Mouse (Mus musculus) G1E (cell line): Measurements from ENCODE around the gene Olfml1. TPM values are rescaled to one million over a fixed set of nuclear protein-coding genes. Genes with fewer than 3 reads are reported as not detected.

Experiments
- ATAC-seq: 2 replicates; pipeline ENCODE4 v1.8.0; 2016; ENCODE audit warnings: mild to moderate bottlenecking; ENCODE audit not compliant: insufficient number of reproducible peaks, poor library complexity, low FRiP score, severe bottlenecking; ENCODE audit errors: extremely low read depth
- DNase-seq: peaks from one replicate; pipeline ENCODE4 v3.0.0; 2012; ENCODE audit warnings: low spot score
- H3K27me3 ChIP-seq: 2 replicates; pipeline ENCODE4 v1.6.1; 2012; ENCODE audit warnings: mild to moderate bottlenecking, low read length, inconsistent platforms; ENCODE audit not compliant: insufficient read depth
- H3K36me3 ChIP-seq: replicated peaks from 2 replicates; pipeline ENCODE3; 2012; ENCODE audit warnings: mild to moderate bottlenecking, inconsistent platforms
- H3K4me1 ChIP-seq: 2 replicates; pipeline ENCODE4 v1.6.1; 2012; ENCODE audit warnings: low read depth, low read length, inconsistent platforms, mixed read lengths; ENCODE audit not compliant: insufficient read depth
- H3K4me3 ChIP-seq: 2 replicates; pipeline ENCODE4 v1.5.1; 2012; ENCODE audit warnings: low read depth, mild to moderate bottlenecking, inconsistent platforms, low read length, moderate library complexity, mixed read lengths
- H3K9me3 ChIP-seq: replicated peaks from 2 replicates; pipeline ENCODE4 v1.6.1; 2012; ENCODE audit warnings: inconsistent platforms
- CTCF ChIP-seq: IDR thresholded peaks from 2 replicates; pipeline ENCODE4 v1.5.1; 2012; ENCODE audit warnings: low read depth, low read length, inconsistent platforms, mixed read lengths
- GATA1 ChIP-seq: IDR thresholded peaks from 2 replicates; pipeline ENCODE4 v1.6.1; 2012; ENCODE audit warnings: borderline replicate concordance, low read length, inconsistent platforms, mixed read lengths
- GATA2 ChIP-seq: IDR thresholded peaks from 2 replicates; pipeline ENCODE4 v1.6.1; 2012; ENCODE audit warnings: low read depth, low read length, inconsistent platforms, borderline replicate concordance
- POLR2AphosphoS5 ChIP-seq: IDR thresholded peaks from 2 replicates; pipeline ENCODE4 v1.6.1; 2012; ENCODE audit warnings: low read depth, low read length, inconsistent platforms; ENCODE audit not compliant: insufficient replicate concordance
- TAL1 ChIP-seq: conservative IDR thresholded peaks from 2 replicates; pipeline ENCODE4 v1.6.1; 2012; ENCODE audit warnings: low read depth, low read length, inconsistent platforms, mixed read lengths
- polyA plus RNA-seq: library from polyadenylated mRNA; stranded (reverse); fragments of >175 nt; gene quantifications from 2 replicates; pipeline ENCODE4 v1.2.3, GENCODE M21; 2012
- total RNA-seq, 2 experiments: library from RNA; stranded (forward) in 1 of 2; stranded (reverse) in 1 of 2; fragments of 200-1000 nt in 1 of 2; fragments of >200 nt in 1 of 2; fragmentation: Nextera tagmentation in 1 of 2; gene quantifications; 2 replicates each; pipeline ENCODE4 v1.2.3; 2014 to 2017

Olfml1 gene
- total and polyA plus RNA-seq, 3 experiments = not detected

GRCm38 (mm10) chr7:107535311-107535710 lies 31.9 kb upstream of the Olfml1 start:
- DNase-seq = no peak
- Histone ChIP-seq H3K4me1 (no peaks in the 10 kb centered on the region), H3K36me3 (no peaks in the 10 kb centered on the region), H3K9me3 (peaks cover 34% of the 10 kb centered on the region), H3K27me3 (no peaks in the 10 kb centered on the region), H3K4me3 (no peak overlapping the region)
- no peak for ATAC-seq
- TF ChIP-seq CTCF (no peak), POLR2AphosphoS5 (no peak), GATA1 (no peak), TAL1 (no peak), GATA2 (no peak)

GRCm38 (mm10) chr7:107536516-107536915 lies 30.7 kb upstream of the Olfml1 start:
- Histone ChIP-seq H3K9me3 (peaks cover 34% of the 10 kb centered on the region), H3K27me3 (no peaks in the 10 kb centered on the region), H3K4me1 (no peaks in the 10 kb centered on the region), H3K36me3 (no peaks in the 10 kb centered on the region), H3K4me3 (no peak overlapping the region)
- TF ChIP-seq POLR2AphosphoS5 (no peak), TAL1 (no peak), CTCF (no peak), GATA1 (no peak), GATA2 (no peak)
- no peak for ATAC-seq
- DNase-seq = no peak

GRCm38 (mm10) chr7:107540034-107540433 lies 27.2 kb upstream of the Olfml1 start:
- H3K27me3 ChIP-seq = no peaks in the 10 kb centered on the region
- no peak for TF ChIP-seq POLR2AphosphoS5
- no peak for TF ChIP-seq CTCF
- TF ChIP-seq GATA1 = no peak
- TF ChIP-seq TAL1 = no peak
- no peak for TF ChIP-seq GATA2
- H3K36me3 ChIP-seq = no peaks in the 10 kb centered on the region
- ATAC-seq = no peak
- no peaks in the 10 kb centered on the region for H3K4me1 ChIP-seq
- peaks cover 26% of the 10 kb centered on the region for H3K9me3 ChIP-seq
- DNase-seq = no peak
- no peak overlapping the region for H3K4me3 ChIP-seq

DNA sequence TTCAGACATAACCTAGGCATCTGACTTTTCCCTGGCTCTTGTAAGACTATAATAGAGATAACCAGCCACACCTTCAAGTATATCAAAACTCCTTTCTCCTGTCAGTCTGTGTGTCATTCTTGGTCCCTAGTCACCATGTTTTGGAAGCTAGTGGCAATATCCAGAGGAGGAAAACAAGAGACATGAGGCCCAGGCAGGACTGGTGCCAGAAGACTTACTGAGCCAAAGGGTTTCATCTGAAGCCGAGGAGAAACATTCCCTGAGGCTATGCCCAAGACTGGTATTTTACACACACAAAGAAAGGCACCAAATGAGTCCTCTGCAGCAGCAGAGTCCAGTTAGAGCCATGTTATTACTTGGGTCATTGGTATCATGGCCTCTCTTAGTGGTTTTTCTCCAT lies 22.2 kb upstream of the Olfml1 start:
- no peaks in the 10 kb centered on the region for H3K27me3 ChIP-seq
- H3K36me3 ChIP-seq = no peaks in the 10 kb centered on the region
- no peak for ATAC-seq
- TF ChIP-seq GATA2 (no peak), GATA1 (no peak), CTCF (no peak), POLR2AphosphoS5 (no peak), TAL1 (no peak)
- H3K4me3 ChIP-seq = no peak overlapping the region
- H3K9me3 ChIP-seq = peaks cover 32% of the 10 kb centered on the region
- no peak for DNase-seq
- no peaks in the 10 kb centered on the region for H3K4me1 ChIP-seq

DNA sequence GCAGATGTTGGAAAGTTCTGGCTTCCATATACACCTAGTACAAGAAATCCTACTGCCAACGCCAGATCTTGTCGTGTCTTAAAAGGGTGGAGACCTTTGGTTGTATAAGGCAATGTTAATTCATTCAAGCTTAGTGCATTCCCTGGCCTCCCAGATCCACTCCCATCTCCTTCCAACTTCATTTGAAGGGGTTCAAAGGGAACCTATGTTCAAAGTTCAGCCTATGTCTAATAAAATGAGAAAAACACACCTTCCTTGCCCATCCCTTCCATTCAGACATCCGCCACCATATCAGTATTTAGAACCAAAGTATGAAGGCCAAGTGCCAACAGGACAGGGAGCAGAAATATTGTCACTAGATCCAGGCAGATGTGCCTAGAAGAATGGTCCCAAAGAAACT lies 19.4 kb upstream of the Olfml1 start:
- no peaks in the 10 kb centered on the region for H3K4me1 ChIP-seq
- H3K9me3 ChIP-seq = peaks cover 37% of the 10 kb centered on the region
- no peaks in the 10 kb centered on the region for H3K27me3 ChIP-seq
- TF ChIP-seq CTCF = no peak
- no peak for TF ChIP-seq POLR2AphosphoS5
- TF ChIP-seq GATA1 = no peak
- no peak for TF ChIP-seq TAL1
- no peak for TF ChIP-seq GATA2
- DNase-seq = no peak
- no peak for ATAC-seq
- H3K4me3 ChIP-seq = no peak overlapping the region
- no peaks in the 10 kb centered on the region for H3K36me3 ChIP-seq

- Histone ChIP-seq H3K36me3 (no peaks in the 10 kb centered on the region), H3K4me3 (no peak overlapping the region), H3K4me1 (no peaks in the 10 kb centered on the region), H3K9me3 (peaks cover 18% of the 10 kb centered on the region), H3K27me3 (no peaks in the 10 kb centered on the region)
- TF ChIP-seq CTCF (no peak), GATA2 (no peak), GATA1 (no peak), TAL1 (no peak), POLR2AphosphoS5 (no peak)
- ATAC-seq (no peak), DNase-seq (no peak)
These were observed 13.8 kb upstream of the Olfml1 start for GRCm38 (mm10) chr7:107553461-107553860.
